Mouse (Mus musculus): ENCODE measurements around the gene Lhfpl3. TPM values are rescaled to one million over a fixed set of nuclear protein-coding genes. Genes with fewer than 3 reads are reported as not detected.

Gene Lhfpl3
- polyA plus RNA-seq, 1 experiment from 2014 or later: 0.26 TPM

- H3K27ac ChIP-seq: no peak overlapping the region
- no peaks in the 10 kb centered on the region for H3K36me3 ChIP-seq (replicated peaks)
- no peak overlapping the region for H3K4me3 ChIP-seq
- 48% methylated on average over 1 of the region's 1 CpGs for WGBS
- no peaks in the 10 kb centered on the region for H3K4me1 ChIP-seq
- no peaks in the 10 kb centered on the region for H3K27me3 ChIP-seq (ENCODE audit: poor library complexity, severe bottlenecking)
- H3K9me3 ChIP-seq: no peaks in the 10 kb centered on the region
- DNase-seq (ENCODE audit: extremely low spot score, low spot score): no peak
Observed at GRCm38 (mm10) chr5:22861399-22861798, 115.5 kb downstream of the Lhfpl3 start.

DNA sequence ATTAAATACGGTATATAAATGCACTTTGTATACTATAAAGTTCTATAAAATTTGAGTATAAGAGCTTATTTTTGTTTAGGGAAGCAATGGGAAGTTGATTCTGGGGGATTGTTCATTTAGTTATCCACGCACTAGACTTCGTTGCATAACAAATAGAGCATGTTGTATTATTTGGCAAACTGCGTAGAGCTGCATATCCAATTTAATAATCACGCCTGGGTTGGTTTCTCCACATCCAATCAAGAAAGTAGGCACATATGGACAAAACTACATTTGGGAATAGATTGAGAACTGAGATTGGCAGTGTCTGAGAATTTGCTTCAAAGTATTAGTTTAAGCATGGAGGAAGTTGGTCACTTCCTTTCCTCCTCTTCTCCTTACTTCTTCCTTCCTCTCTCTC is 123.2 kb downstream of the Lhfpl3 start:
- Histone ChIP-seq H3K4me1 (no peaks in the 10 kb centered on the region), H3K27ac (no peak overlapping the region), H3K9me3 (no peaks in the 10 kb centered on the region), H3K36me3 (replicated peaks) (no peaks in the 10 kb centered on the region), H3K27me3 (ENCODE audit: poor library complexity, severe bottlenecking) (no peaks in the 10 kb centered on the region), H3K4me3 (no peak overlapping the region)
- DNase-seq (ENCODE audit: extremely low spot score, low spot score): no peak
- 91% methylated on average over 5 of the region's 5 CpGs for WGBS

DNA sequence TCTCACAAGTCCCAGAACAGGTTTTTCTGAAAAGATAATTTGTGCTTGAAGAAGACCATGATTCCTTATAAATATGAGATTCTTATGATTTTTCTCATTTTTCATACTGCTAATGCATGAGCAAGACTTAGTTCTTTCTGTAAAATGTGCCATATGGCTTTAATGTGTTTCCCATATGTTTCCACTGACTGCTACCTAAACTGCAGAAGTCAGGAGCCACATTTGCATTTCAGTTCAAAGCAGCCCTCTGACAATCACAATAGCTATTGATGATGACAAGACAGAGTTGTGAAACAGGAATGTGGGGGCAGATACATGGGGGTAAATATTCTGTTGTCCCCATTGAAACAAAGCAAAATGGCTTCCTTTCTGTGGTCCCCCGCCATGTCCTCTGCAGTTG is 126.6 kb downstream of the Lhfpl3 start:
- H3K9me3 ChIP-seq: no peaks in the 10 kb centered on the region
- H3K27me3 ChIP-seq (ENCODE audit: poor library complexity, severe bottlenecking): no peaks in the 10 kb centered on the region
- H3K36me3 ChIP-seq (replicated peaks): no peaks in the 10 kb centered on the region
- DNase-seq (ENCODE audit: extremely low spot score, low spot score): no peak
- no peaks in the 10 kb centered on the region for H3K4me1 ChIP-seq
- WGBS: 89% methylated on average over 1 of the region's 1 CpGs
- H3K27ac ChIP-seq: no peak overlapping the region
- no peak overlapping the region for H3K4me3 ChIP-seq

- no peaks in the 10 kb centered on the region for H3K9me3 ChIP-seq
- no peaks in the 10 kb centered on the region for H3K36me3 ChIP-seq (replicated peaks)
- H3K27me3 ChIP-seq (ENCODE audit: poor library complexity, severe bottlenecking): no peaks in the 10 kb centered on the region
- DNase-seq (ENCODE audit: extremely low spot score, low spot score): no peak
- no peak overlapping the region for H3K27ac ChIP-seq
- no peaks in the 10 kb centered on the region for H3K4me1 ChIP-seq
- H3K4me3 ChIP-seq: no peak overlapping the region
- 87% methylated on average over 3 of the region's 3 CpGs for WGBS
Observed at GRCm38 (mm10) chr5:22888345-22888744, 142.5 kb downstream of the Lhfpl3 start.

DNA sequence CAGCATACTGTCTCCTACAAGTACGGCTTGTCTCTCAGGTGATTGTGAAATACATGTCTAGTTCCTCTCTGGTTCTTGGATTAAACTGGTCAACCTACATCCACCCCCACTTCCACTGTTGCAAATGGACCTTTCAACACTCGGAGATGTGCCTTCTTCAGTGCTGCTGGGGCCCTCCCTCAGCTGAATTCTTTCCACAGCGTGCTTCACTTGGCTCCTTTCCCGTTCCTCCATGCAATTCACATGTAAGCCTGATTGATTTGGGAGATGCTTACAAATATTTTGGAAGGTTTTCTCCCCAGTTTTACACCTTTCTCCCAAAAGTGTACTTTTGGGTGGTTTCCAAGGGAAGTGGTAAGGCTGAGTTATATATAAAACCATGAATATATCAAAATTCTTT is 143.6 kb downstream of the Lhfpl3 start:
- no peaks in the 10 kb centered on the region for H3K9me3 ChIP-seq
- no peak overlapping the region for H3K4me3 ChIP-seq
- WGBS: 88% methylated on average over 4 of the region's 4 CpGs
- no peaks in the 10 kb centered on the region for H3K4me1 ChIP-seq
- H3K27me3 ChIP-seq (ENCODE audit: poor library complexity, severe bottlenecking): no peaks in the 10 kb centered on the region
- no peak overlapping the region for H3K27ac ChIP-seq
- DNase-seq (ENCODE audit: extremely low spot score, low spot score): no peak
- no peaks in the 10 kb centered on the region for H3K36me3 ChIP-seq (replicated peaks)

DNA sequence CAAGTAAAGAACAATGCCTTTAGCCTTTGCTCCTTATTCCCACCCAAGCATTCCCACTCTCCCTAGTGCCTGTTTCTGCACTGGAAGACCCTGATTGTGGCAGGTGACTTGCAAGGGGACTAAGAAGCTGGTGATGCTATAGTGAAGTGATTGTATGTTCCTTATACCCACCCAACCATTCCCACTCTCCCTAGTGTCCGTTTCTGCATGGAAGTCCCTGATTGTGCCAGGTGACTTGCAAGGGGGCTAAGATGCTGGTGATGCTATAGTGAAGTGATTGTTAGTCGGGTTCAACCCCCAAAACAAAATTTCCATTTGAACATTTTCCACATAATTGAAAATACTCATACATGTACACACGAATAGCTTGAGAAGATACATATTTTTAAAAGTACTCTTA is 151.4 kb downstream of the Lhfpl3 start:
- Histone ChIP-seq H3K27ac (no peak overlapping the region), H3K4me1 (no peaks in the 10 kb centered on the region), H3K9me3 (no peaks in the 10 kb centered on the region), H3K27me3 (ENCODE audit: poor library complexity, severe bottlenecking) (no peaks in the 10 kb centered on the region), H3K4me3 (no peak overlapping the region), H3K36me3 (replicated peaks) (no peaks in the 10 kb centered on the region)
- 78% methylated on average over 3 of the region's 3 CpGs for WGBS
- DNase-seq (ENCODE audit: extremely low spot score, low spot score): no peak

- Histone ChIP-seq H3K36me3 (replicated peaks) (no peaks in the 10 kb centered on the region), H3K4me3 (no peak overlapping the region), H3K27ac (no peak overlapping the region), H3K9me3 (no peaks in the 10 kb centered on the region), H3K4me1 (no peaks in the 10 kb centered on the region), H3K27me3 (ENCODE audit: poor library complexity, severe bottlenecking) (no peaks in the 10 kb centered on the region)
- no peak for DNase-seq (ENCODE audit: extremely low spot score, low spot score)
- WGBS: 84% methylated on average over 7 of the region's 7 CpGs
Observed at GRCm38 (mm10) chr5:22897656-22898289, 151.9 kb downstream of the Lhfpl3 start.

- H3K4me3 ChIP-seq: no peak overlapping the region
- no peaks in the 10 kb centered on the region for H3K4me1 ChIP-seq
- H3K27me3 ChIP-seq (ENCODE audit: poor library complexity, severe bottlenecking): no peaks in the 10 kb centered on the region
- no peak overlapping the region for H3K27ac ChIP-seq
- H3K9me3 ChIP-seq: no peaks in the 10 kb centered on the region
- no peak for DNase-seq (ENCODE audit: extremely low spot score, low spot score)
- WGBS: 93% methylated on average over 2 of the region's 2 CpGs
- no peaks in the 10 kb centered on the region for H3K36me3 ChIP-seq (replicated peaks)
Observed at GRCm38 (mm10) chr5:22898593-22898992, 152.7 kb downstream of the Lhfpl3 start.

GRCm38 (mm10) chr5:22899913-22900312 is 154.1 kb downstream of the Lhfpl3 start:
- Histone ChIP-seq H3K4me3 (no peak overlapping the region), H3K9me3 (no peaks in the 10 kb centered on the region), H3K4me1 (no peaks in the 10 kb centered on the region), H3K27ac (no peak overlapping the region), H3K27me3 (ENCODE audit: poor library complexity, severe bottlenecking) (no peaks in the 10 kb centered on the region), H3K36me3 (replicated peaks) (no peaks in the 10 kb centered on the region)
- no peak for DNase-seq (ENCODE audit: extremely low spot score, low spot score)

- Histone ChIP-seq H3K27ac (no peak overlapping the region), H3K27me3 (ENCODE audit: poor library complexity, severe bottlenecking) (no peaks in the 10 kb centered on the region), H3K4me3 (no peak overlapping the region), H3K36me3 (replicated peaks) (no peaks in the 10 kb centered on the region), H3K9me3 (no peaks in the 10 kb centered on the region), H3K4me1 (no peaks in the 10 kb centered on the region)
- 77% methylated on average over 1 of the region's 1 CpGs for WGBS
- no peak for DNase-seq (ENCODE audit: extremely low spot score, low spot score)
Observed at GRCm38 (mm10) chr5:22917197-22917596, 171.3 kb downstream of the Lhfpl3 start.

- Histone ChIP-seq H3K27ac (no peak overlapping the region), H3K4me1 (no peaks in the 10 kb centered on the region), H3K4me3 (no peak overlapping the region), H3K36me3 (replicated peaks) (no peaks in the 10 kb centered on the region), H3K27me3 (ENCODE audit: poor library complexity, severe bottlenecking) (no peaks in the 10 kb centered on the region), H3K9me3 (no peaks in the 10 kb centered on the region)
- DNase-seq (ENCODE audit: extremely low spot score, low spot score): no peak
Observed at GRCm38 (mm10) chr5:22926171-22926570, 180.3 kb downstream of the Lhfpl3 start.

- Histone ChIP-seq H3K4me1 (no peaks in the 10 kb centered on the region), H3K36me3 (replicated peaks) (no peaks in the 10 kb centered on the region), H3K27ac (no peak overlapping the region), H3K9me3 (no peaks in the 10 kb centered on the region), H3K4me3 (no peak overlapping the region), H3K27me3 (ENCODE audit: poor library complexity, severe bottlenecking) (no peaks in the 10 kb centered on the region)
- 50% methylated on average over 2 of the region's 2 CpGs for WGBS
- DNase-seq (ENCODE audit: extremely low spot score, low spot score): no peak
Observed at GRCm38 (mm10) chr5:22928746-22929145, 182.9 kb downstream of the Lhfpl3 start.

DNA sequence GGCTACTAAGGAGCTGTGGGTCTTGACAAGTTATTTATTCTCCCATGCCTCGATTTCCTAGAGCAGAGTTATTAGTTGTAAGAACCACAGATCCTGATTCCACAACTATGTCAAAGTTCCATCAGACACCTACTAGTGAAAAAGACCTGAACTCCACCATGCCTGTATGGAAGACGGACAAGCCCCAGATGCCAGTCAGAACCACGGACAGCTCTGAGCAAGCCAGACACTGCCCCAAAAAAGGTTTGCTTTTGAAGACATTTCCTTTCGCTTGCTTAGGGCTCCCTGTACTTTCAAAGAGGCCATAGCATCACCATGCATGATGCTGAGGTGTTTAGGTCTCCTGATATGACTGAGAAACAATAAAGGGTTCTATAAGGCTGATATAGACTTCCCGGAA is 197.4 kb downstream of the Lhfpl3 start:
- WGBS: 62% methylated on average over 5 of the region's 5 CpGs
- DNase-seq (ENCODE audit: extremely low spot score, low spot score): no peak
- Histone ChIP-seq H3K4me3 (no peak overlapping the region), H3K27ac (no peak overlapping the region), H3K36me3 (replicated peaks) (no peaks in the 10 kb centered on the region), H3K9me3 (no peaks in the 10 kb centered on the region), H3K4me1 (no peaks in the 10 kb centered on the region), H3K27me3 (ENCODE audit: poor library complexity, severe bottlenecking) (no peaks in the 10 kb centered on the region)

DNA sequence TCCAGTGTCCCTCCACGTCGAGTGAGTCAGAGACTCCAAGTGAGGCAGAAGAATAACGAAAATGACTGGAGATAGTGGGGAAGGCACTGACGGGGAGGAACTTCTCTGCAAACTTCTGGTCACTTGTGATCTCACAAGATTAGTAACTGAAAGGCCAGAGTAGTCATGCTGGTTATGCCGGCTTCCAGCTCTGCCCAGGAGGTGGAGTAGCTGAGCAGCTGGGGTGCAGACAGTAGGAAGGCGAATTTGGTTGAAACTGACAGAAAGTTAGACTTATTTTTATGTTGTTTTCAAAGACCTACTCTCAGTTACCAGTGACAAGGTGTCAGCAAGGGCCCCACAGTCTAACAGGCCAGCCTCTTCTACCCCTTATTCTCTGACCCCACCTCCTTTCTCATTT is 217.4 kb downstream of the Lhfpl3 start:
- Histone ChIP-seq H3K36me3 (replicated peaks) (no peaks in the 10 kb centered on the region), H3K27ac (no peak overlapping the region), H3K4me3 (no peak overlapping the region), H3K27me3 (ENCODE audit: poor library complexity, severe bottlenecking) (no peaks in the 10 kb centered on the region), H3K9me3 (no peaks in the 10 kb centered on the region), H3K4me1 (peaks cover 4% of the 10 kb centered on the region; the same call in 1 of the 2 replicates)
- no peak for DNase-seq (ENCODE audit: extremely low spot score, low spot score)
- 71% methylated on average over 6 of the region's 6 CpGs for WGBS
